Mouse (Mus musculus) hindbrain, embryonic 12.5 days (tissue): Measurements from ENCODE around the gene Cenpn. TPM values are rescaled to one million over a fixed set of nuclear protein-coding genes. Genes with fewer than 3 reads are reported as not detected.
A peak's percentile ranks its signal among the peaks of the same experiment; 100 is the strongest.

Source experiments
- ATAC-seq: fragments of 200-750 bp; cut with Nextera tagmentation; 2 replicates; pipeline ENCODE4 v1.8.0; 2017; ENCODE audit warnings: moderate TSS enrichment; ENCODE audit not compliant: low FRiP score
- H3K27ac ChIP-seq: fragments of 300-500 bp; sonication (generic); 2 replicates; pipeline ENCODE4 v1.5.1; 2016; ENCODE audit warnings: mild to moderate bottlenecking
- H3K27me3 ChIP-seq: fragments of 300-500 bp; sonication (generic); 2 replicates; pipeline ENCODE4 v1.6.1; 2016; ENCODE audit warnings: mild to moderate bottlenecking
- H3K36me3 ChIP-seq: fragments of 300-500 bp; sonication (generic); 2 replicates; pipeline ENCODE4 v1.6.1; 2016; ENCODE audit warnings: mild to moderate bottlenecking
- H3K4me1 ChIP-seq: fragments of 300-500 bp; sonication (generic); 2 replicates; pipeline ENCODE4 v1.6.1; 2016
- H3K4me2 ChIP-seq: fragments of 300-500 bp; sonication (generic); replicated peaks from 2 replicates; pipeline ENCODE4 v1.6.1; 2016; ENCODE audit warnings: mild to moderate bottlenecking
- H3K4me3 ChIP-seq: fragments of 300-500 bp; sonication (generic); 2 replicates; pipeline ENCODE4 v1.5.1; 2016; ENCODE audit warnings: mild to moderate bottlenecking
- H3K9ac ChIP-seq: fragments of 300-500 bp; sonication (generic); 2 replicates; pipeline ENCODE4 v1.6.1; 2016; ENCODE audit warnings: mild to moderate bottlenecking, moderate library complexity
- H3K9me3 ChIP-seq: fragments of 300-500 bp; sonication (generic); replicated peaks from 2 replicates; pipeline ENCODE4 v1.6.1; 2016; ENCODE audit warnings: mild to moderate bottlenecking
- WGBS: fragments of 180-500 bp; shearing (Covaris S2); methylation state at CpG from one replicate; pipeline ENCODE4 v1.1.7; 2016; 5-methylcytosine and 5-hydroxymethylcytosine counted together
- polyA plus RNA-seq: library from polyadenylated mRNA; unstranded; fragments of >200 nt; fragmentation: Nextera tagmentation; extraction: Ambion mirVana; gene quantifications from 2 replicates; pipeline ENCODE4 v1.2.1, GENCODE M21; 2016

The Cenpn gene
- polyA plus RNA-seq, 1 experiment from 2014 or later, result 26.0 TPM

DNA sequence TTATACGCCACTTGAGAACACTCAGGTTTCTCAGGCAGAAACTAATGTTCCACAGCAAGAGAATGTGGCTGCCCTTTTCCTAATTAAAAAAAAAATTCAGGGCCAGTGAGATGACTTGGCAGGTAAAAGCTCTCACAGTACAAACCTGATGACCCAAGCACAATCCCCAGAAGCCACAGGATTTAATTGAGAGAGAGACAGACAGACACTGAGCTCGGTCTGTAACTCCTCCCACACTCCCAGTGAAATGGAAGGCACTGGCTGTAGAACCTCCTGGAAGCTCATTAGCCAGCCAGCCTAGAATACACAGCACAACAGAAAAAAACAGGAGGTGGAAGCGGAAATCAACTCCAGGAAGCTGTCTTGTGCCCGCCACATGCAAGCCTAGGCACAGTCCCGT lies 54.1 kb downstream of the Cenpn start:
- H3K36me3 ChIP-seq, result 0 out of 2 replicates have a peak, but pooled peaks cover 9% of the 10 kb centered on the region
- no peaks in the 10 kb centered on the region for H3K9me3 ChIP-seq
- H3K27me3 ChIP-seq, result no peaks in the 10 kb centered on the region
- no peak overlapping the region for H3K4me3 ChIP-seq
- H3K27ac ChIP-seq, result no peak overlapping the region
- 68% methylated on average over 5 of the region's 5 CpGs for WGBS
- H3K4me1 ChIP-seq, result peaks cover 12% of the 10 kb centered on the region
- no peak overlapping the region for H3K4me2 ChIP-seq
- ATAC-seq, result no peak
- H3K9ac ChIP-seq, result no peak overlapping the region

DNA sequence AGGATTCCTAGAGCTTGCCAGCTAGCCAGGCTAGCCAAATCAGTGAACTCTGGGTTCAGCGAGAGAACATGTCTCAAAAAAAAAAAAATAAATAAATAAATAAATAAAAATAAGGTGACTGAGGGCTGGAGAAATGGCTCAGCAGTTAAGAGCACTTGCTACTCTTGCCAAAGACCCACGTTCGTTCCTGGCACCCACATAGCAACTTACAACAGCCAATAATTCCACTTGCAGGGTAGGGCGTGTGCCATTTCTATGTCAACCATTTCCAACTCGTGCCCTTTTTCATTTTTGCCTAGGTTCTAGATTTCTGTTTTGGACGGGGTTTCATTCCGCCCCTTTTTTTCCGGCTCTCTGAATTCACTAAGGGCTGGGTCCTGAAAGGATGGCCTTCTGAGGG lies 56.5 kb downstream of the Cenpn start:
- Histone ChIP-seq H3K27me3 (no peaks in the 10 kb centered on the region), H3K4me2 (peak overlapping the region; percentile 75), H3K27ac (peak overlapping the region; percentile 45; the same call in 1 of the 2 replicates), H3K9ac (peak overlapping the region; percentile 52), H3K9me3 (no peaks in the 10 kb centered on the region), H3K4me1 (peaks cover 12% of the 10 kb centered on the region), H3K36me3 (0 out of 2 replicates have a peak, but pooled peaks cover 2% of the 10 kb centered on the region), H3K4me3 (peak overlapping the region; percentile 67)
- whole genome bisulfite sequencing, result 37% methylated on average over 8 of the region's 8 CpGs
- ATAC-seq, result no peak

DNA sequence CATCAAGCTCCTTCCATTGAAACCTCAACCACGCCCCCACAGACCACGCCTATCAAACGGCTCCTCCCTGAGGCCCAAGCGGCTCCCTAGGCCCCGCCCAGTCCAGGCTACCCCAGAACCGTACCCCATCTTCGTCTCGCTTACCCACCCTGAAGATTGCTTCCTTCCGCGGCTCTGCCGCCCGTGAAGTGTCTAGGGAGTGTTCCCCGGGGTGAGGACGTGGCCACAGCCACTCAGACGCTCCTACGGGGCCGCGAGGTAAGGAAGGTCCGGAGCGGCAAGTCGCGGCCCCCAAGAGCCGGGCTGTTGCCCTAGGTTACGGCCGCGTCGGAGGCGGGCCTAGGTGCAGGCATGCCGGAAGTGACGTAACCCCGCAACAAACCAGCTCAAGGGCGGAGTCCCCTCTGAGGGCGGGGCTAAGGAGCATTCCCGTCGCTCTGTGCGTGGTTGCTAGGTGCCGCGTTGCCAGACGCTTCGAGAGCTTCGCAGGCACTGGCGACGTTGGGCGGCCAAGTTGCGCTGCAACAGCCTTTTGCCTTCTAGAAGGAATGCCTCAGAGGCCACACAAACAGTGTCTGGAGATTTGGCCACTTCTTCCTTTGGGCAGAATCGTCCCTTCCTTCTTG lies 57.2 kb downstream of the Cenpn start, which contains the start of gene 1700030J22Rik:
TSS of gene 1700030J22Rik (minus strand) at position 329 of the 626 bp plus-strand sequence.
- Histone ChIP-seq H3K9ac (peak within 1 kb of the TSS; percentile 52), H3K27me3 (no peaks in the 10 kb centered on the region), H3K36me3 (peaks cover 8% of the 10 kb centered on the region), H3K9me3 (no peaks in the 10 kb centered on the region), H3K4me3 (peak within 1 kb of the TSS; percentile 67), H3K4me2 (peak within 1 kb of the TSS; percentile 75), H3K27ac (peak within 1 kb of the TSS; percentile 45), H3K4me1 (peaks cover 12% of the 10 kb centered on the region)
- ATAC-seq, result peak; percentile 99
- 0% methylated on average over 46 of the region's 46 CpGs for WGBS

DNA sequence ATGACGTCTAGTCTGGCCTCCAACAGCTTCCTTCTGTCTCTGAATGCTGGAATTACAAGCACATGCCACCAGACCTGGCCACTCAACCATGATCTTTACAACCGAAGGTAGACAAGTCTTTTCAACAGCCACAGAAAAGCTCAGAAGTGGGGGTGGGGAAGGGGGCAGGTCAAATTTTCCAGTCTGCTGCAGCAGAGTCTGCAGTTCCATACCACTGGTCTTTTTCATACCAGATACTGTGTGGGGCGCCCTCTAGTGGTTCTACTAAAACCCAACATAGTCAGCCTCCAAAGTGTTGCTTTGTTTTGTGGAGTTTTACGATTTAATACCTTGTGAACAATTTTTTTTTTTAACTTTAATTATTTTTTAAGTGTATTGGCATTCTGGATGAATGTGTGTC lies 58.6 kb downstream of the Cenpn start:
- H3K9me3 ChIP-seq, result no peaks in the 10 kb centered on the region
- no peak for ATAC-seq
- H3K27ac ChIP-seq, result no peak overlapping the region
- 12% methylated on average over 4 of the region's 4 CpGs for WGBS
- peaks cover 12% of the 10 kb centered on the region for H3K4me1 ChIP-seq
- H3K9ac ChIP-seq, result no peak overlapping the region
- H3K36me3 ChIP-seq, result peaks cover 12% of the 10 kb centered on the region
- H3K4me2 ChIP-seq, result no peak overlapping the region; the same call in 1 of the 2 replicates
- no peak overlapping the region for H3K4me3 ChIP-seq
- no peaks in the 10 kb centered on the region for H3K27me3 ChIP-seq

DNA sequence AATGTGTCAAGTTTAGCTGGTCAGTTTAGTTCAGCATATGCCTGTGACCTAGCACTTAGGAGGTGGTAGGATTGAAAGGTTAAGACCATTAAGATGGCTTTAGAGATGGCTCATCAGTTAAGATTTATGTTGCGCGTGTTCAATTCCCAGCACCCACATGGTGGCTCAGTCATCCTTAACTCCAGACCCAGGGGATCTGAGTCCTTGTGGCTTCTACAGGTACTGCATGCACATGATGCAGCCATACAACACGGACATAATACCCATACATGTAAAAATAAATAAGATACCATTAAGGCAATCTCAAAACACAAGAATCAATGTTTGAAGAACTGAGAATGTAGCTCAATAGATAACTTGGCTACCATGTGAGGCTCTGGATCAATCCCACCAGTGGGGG lies 68.3 kb downstream of the Cenpn start:
- ATAC-seq, result no peak
- Histone ChIP-seq H3K9ac (no peak overlapping the region), H3K4me3 (no peak overlapping the region), H3K4me2 (no peak overlapping the region), H3K4me1 (peaks cover 13% of the 10 kb centered on the region), H3K27me3 (0 out of 2 replicates have a peak, but pooled peaks cover 3% of the 10 kb centered on the region), H3K27ac (no peak overlapping the region), H3K36me3 (peaks cover 16% of the 10 kb centered on the region), H3K9me3 (no peaks in the 10 kb centered on the region)
- WGBS, result 97% methylated on average over 3 of the region's 3 CpGs

Other genes starting within 250 kb of the Cenpn start
- gene Cdyl2, start 188.7 kb upstream of the Cenpn start, polyA plus RNA-seq, result 7.0 and 8.8 TPM in 2 replicates
- 53.9 and 59.5 TPM in 2 replicates for gene Cmc2, start 275 bp upstream of the Cenpn start, polyA plus RNA-seq
- gene Atmin, start 21.7 kb downstream of the Cenpn start, polyA plus RNA-seq, result 20.8 and 21.4 TPM in 2 replicates
- 6.1 and 6.7 TPM in 2 replicates for gene 1700030J22Rik, start 57.2 kb downstream of the Cenpn start, polyA plus RNA-seq
- 95.3 and 98.7 TPM in 2 replicates for gene Gcsh, start 71.8 kb downstream of the Cenpn start, polyA plus RNA-seq
- not detected in 2 replicates for gene Pkd1l2, start 160.7 kb downstream of the Cenpn start, polyA plus RNA-seq
- gene Bco1, start 174.1 kb downstream of the Cenpn start, polyA plus RNA-seq, result 0.17 and 0.33 TPM in 2 replicates
- 3.1 and 3.6 TPM in 2 replicates for gene Gan, start 236.4 kb downstream of the Cenpn start, polyA plus RNA-seq